8 mouse cellular contexts compared by ENCODE assay signal in genomic region chr6:54594469-54595329, GRCm38 (mm10). TPM values are rescaled to one million over a fixed set of nuclear protein-coding genes. Genes with fewer than 3 reads are reported as not detected.
DNase-seq lines count a peak whose midpoint lies in the region; ATAC-seq and TF ChIP-seq lines count a peak whose summit lies in the region.

TSS of gene Plekha8 (plus strand) at chr6:54595111.

- no peaks in the 10 kb centered on the region for H3K27me3 ChIP-seq in cerebellum, adult 2 months (ENCODE audit: control insufficient read depth, insufficient read depth, low read length)
- no peaks in the 10 kb centered on the region for H3K27me3 ChIP-seq in forebrain, postnatal 0 days (ENCODE audit: insufficient read depth, low read length)
- H3K27me3 ChIP-seq in neural tube, embryonic 15.5 days (replicated peaks): no peaks in the 10 kb centered on the region

- peak within 1 kb of the TSS; percentile 74 for H3K9ac ChIP-seq in forebrain, postnatal 0 days
- peak within 1 kb of the TSS; percentile 84 for H3K9ac ChIP-seq in neural tube, embryonic 15.5 days (replicated peaks)

- peak within 1 kb of the TSS; percentile 88 for H3K4me2 ChIP-seq in forebrain, postnatal 0 days (ENCODE audit: low read depth)
- H3K4me2 ChIP-seq in neural tube, embryonic 15.5 days: peak within 1 kb of the TSS; percentile 72

- TF ChIP-seq CTCF in cerebellum, adult 2 months (IDR thresholded peaks at IDR 0.05; ENCODE audit: borderline replicate concordance, insufficient read depth, low read depth, low read length): no peak
- TF ChIP-seq CTCF in forebrain, postnatal 0 days (IDR thresholded peaks at IDR 0.05; ENCODE audit: low read depth): peak; percentile 48
- TF ChIP-seq CTCF in layer of hippocampus, adult 2 months (conservative IDR thresholded peaks at IDR 0.05): peak; percentile 52
- no peak for TF ChIP-seq CTCF in lung, adult 2 months (IDR thresholded peaks at IDR 0.05; ENCODE audit: insufficient read depth, low read length)

- intact Hi-C loops in heart, postnatal 36 days (cut with DNase I): loop anchor here (2.0 to 5.0 kb wide), 3 partner anchors 86 to 223 kb away; partner anchors contain the start of genes Mturn and Znrf2

- peak within 1 kb of the TSS; percentile 34 for H3K27ac ChIP-seq in cerebellum, adult 2 months (ENCODE audit: insufficient read depth, low read length)
- 0 out of 2 replicates have a peak within 1 kb of the TSS, but pooled peaks have one; percentile 29 for H3K27ac ChIP-seq in forebrain, postnatal 0 days (ENCODE audit: low read depth, low read length)
- peak within 1 kb of the TSS; percentile 82 for H3K27ac ChIP-seq in layer of hippocampus, adult 2 months
- peak within 1 kb of the TSS; percentile 74 for H3K27ac ChIP-seq in neural tube, embryonic 15.5 days (replicated peaks)

- TF ChIP-seq POLR2A in cerebellum, adult 2 months (IDR thresholded peaks at IDR 0.05; ENCODE audit: borderline replicate concordance, insufficient read depth, low read length): peak; percentile 26; the same call in 1 of the 2 replicates
- TF ChIP-seq POLR2A in lung, adult 2 months (IDR thresholded peaks at IDR 0.05; ENCODE audit: borderline replicate concordance, extremely low read depth, low read depth, low read length): 0 out of 2 replicates have a peak, but pooled peaks have one; percentile 23

- ATAC-seq in forebrain, postnatal 0 days: peak; percentile 88
- ATAC-seq in neural tube, embryonic 15.5 days (ENCODE audit: low FRiP score): peak; percentile 92

- peak within 1 kb of the TSS; percentile 94 for H3K4me3 ChIP-seq in cerebellum, adult 2 months (replicated peaks; ENCODE audit: insufficient read depth, low read depth, low read length)
- H3K4me3 ChIP-seq in forebrain, postnatal 0 days (ENCODE audit: low read depth, low read length): peak within 1 kb of the TSS; percentile 87
- peak within 1 kb of the TSS; percentile 75 for H3K4me3 ChIP-seq in layer of hippocampus, adult 2 months
- H3K4me3 ChIP-seq in lung, adult 2 months (replicated peaks; ENCODE audit: extremely low read depth, low read depth, low read length): peak within 1 kb of the TSS; percentile 90
- peak within 1 kb of the TSS; percentile 76 for H3K4me3 ChIP-seq in neural tube, embryonic 15.5 days (replicated peaks)

- peaks cover 9% of the 10 kb centered on the region for H3K4me1 ChIP-seq in cerebellum, adult 2 months (ENCODE audit: control insufficient read depth, insufficient read depth, low read length)
- peaks cover 22% of the 10 kb centered on the region for H3K4me1 ChIP-seq in forebrain, postnatal 0 days (ENCODE audit: insufficient read depth)
- H3K4me1 ChIP-seq in lung, adult 2 months (ENCODE audit: control insufficient read depth, insufficient read depth, low read length): peaks cover 7% of the 10 kb centered on the region
- H3K4me1 ChIP-seq in neural tube, embryonic 15.5 days: peaks cover 48% of the 10 kb centered on the region

- H3K36me3 ChIP-seq in forebrain, postnatal 0 days (ENCODE audit: insufficient read depth): no peaks in the 10 kb centered on the region
- no peaks in the 10 kb centered on the region for H3K36me3 ChIP-seq in neural tube, embryonic 15.5 days

- H3K9me3 ChIP-seq in forebrain, postnatal 0 days (ENCODE audit: low read length): no peaks in the 10 kb centered on the region
- H3K9me3 ChIP-seq in neural tube, embryonic 15.5 days (replicated peaks): no peaks in the 10 kb centered on the region

- peak; percentile 58 for DNase-seq in MEL-GATA-1-ER (ENCODE audit: extremely low read depth, low read depth)
- peak; percentile 94 for DNase-seq in cerebellum, adult 2 months
- DNase-seq in forebrain, postnatal 0 days: peak; percentile 94
- DNase-seq in heart, postnatal 36 days: peak; percentile 94
- peak; percentile 90 to 94 for DNase-seq in layer of hippocampus, adult 2 months (ENCODE audit: low spot score in 2 of 2)
- peak; percentile 90 for DNase-seq in lung, adult 2 months
- peak; percentile 91 for DNase-seq in testis, postnatal 14 days (ENCODE audit: low spot score)

- under 1% methylated on average over 49 of the region's 49 CpGs for WGBS in cerebellum, adult 2 months
- WGBS in forebrain, postnatal 0 days: under 1% methylated on average over 49 of the region's 49 CpGs
- under 1% methylated on average over 38 of the region's 49 CpGs for whole genome bisulfite sequencing in lung, adult 2 months
- under 1% methylated on average over 47 of the region's 49 CpGs for WGBS in neural tube, embryonic 15.5 days

RNA-seq across cellular contexts. Expression of gene Plekha8, which starts in this region (rescaled TPM):
- 11.8 and 12.1 TPM in 2 replicates for polyA plus RNA-seq in cerebellum, adult 2 months (2012; rRNA removed)
- 14.8 and 19.3 TPM in 2 replicates for total RNA-seq in forebrain, postnatal 0 days (2014; rRNA removed)
- polyA plus RNA-seq in forebrain, postnatal 0 days (2015; fragmentation: Nextera tagmentation; extraction: Ambion mirVana): 4.5 and 4.7 TPM in 2 replicates
- 1 to 10 TPM; 8.7 to 9.3 TPM for total RNA-seq in heart, postnatal 36 days (2021)
- 10 to 100 TPM; 10.8 to 13.4 TPM for total RNA-seq in layer of hippocampus, adult 2 months (2021)
- polyA plus RNA-seq in lung, adult 2 months (2012; rRNA removed): 3.6 and 4.5 TPM in 2 replicates
- 6.7 and 8.0 TPM in 2 replicates for polyA plus RNA-seq in neural tube, embryonic 15.5 days (2015; fragmentation: Nextera tagmentation; extraction: Ambion mirVana)

Comparison
In these comparisons a context has a peak if more than half of its experiments do, and no peak if none do; other contexts are left out.
1. Peak in every context shown above with its lines: DNase-seq, ATAC-seq, H3K4me3 ChIP-seq and H3K27ac ChIP-seq.
2. H3K27ac ChIP-seq: peak in every context shown above with its lines; median percentile 82 in layer of hippocampus, adult 2 months; 74 in neural tube, embryonic 15.5 days; 34 in cerebellum, adult 2 months; 29 in forebrain, postnatal 0 days.
3. CTCF ChIP-seq: peak in forebrain, postnatal 0 days (single experiment) and layer of hippocampus, adult 2 months (single experiment); none in cerebellum, adult 2 months (single experiment) and lung, adult 2 months (single experiment).